Mouse (Mus musculus): ENCODE measurements around the gene Ganab. TPM values are rescaled to one million over a fixed set of nuclear protein-coding genes. Genes with fewer than 3 reads are reported as not detected.

Ganab gene
- polyA plus RNA-seq, 1 experiment from 2014 or later: 74.6 TPM

- no peak for ATAC-seq (replicated peaks; ENCODE audit: low FRiP score, low read depth)
- H3K27ac ChIP-seq: peak overlapping the region; percentile 99
- no peak for TF ChIP-seq CTCF (IDR thresholded peaks at IDR 0.05; ENCODE audit: low read depth)
- DNase-seq (ENCODE audit: low spot score): no peak
- peaks cover 36% of the 10 kb centered on the region for H3K36me3 ChIP-seq (ENCODE audit: insufficient read depth, low read length)
- peak overlapping the region; percentile 96 for H3K4me3 ChIP-seq (replicated peaks; ENCODE audit: low read depth, low read length)
- no peaks in the 10 kb centered on the region for H3K27me3 ChIP-seq (ENCODE audit: insufficient read depth, low read length)
- H3K9ac ChIP-seq (ENCODE audit: low read depth, low read length): peak overlapping the region; percentile 99
- peak overlapping the region; percentile 80 for H3K4me2 ChIP-seq (ENCODE audit: low read length)
- WGBS: 26% methylated on average over 10 of the region's 10 CpGs
- peaks cover 9% of the 10 kb centered on the region; the same call in 1 of the 2 replicates for H3K4me1 ChIP-seq (replicated peaks; ENCODE audit: insufficient read depth, low read length)
- no peaks in the 10 kb centered on the region for H3K9me3 ChIP-seq (replicated peaks; ENCODE audit: low read length)
Observed at GRCm38 (mm10) chr19:8941136-8941514, 43.3 kb downstream of the Ganab start.

DNA sequence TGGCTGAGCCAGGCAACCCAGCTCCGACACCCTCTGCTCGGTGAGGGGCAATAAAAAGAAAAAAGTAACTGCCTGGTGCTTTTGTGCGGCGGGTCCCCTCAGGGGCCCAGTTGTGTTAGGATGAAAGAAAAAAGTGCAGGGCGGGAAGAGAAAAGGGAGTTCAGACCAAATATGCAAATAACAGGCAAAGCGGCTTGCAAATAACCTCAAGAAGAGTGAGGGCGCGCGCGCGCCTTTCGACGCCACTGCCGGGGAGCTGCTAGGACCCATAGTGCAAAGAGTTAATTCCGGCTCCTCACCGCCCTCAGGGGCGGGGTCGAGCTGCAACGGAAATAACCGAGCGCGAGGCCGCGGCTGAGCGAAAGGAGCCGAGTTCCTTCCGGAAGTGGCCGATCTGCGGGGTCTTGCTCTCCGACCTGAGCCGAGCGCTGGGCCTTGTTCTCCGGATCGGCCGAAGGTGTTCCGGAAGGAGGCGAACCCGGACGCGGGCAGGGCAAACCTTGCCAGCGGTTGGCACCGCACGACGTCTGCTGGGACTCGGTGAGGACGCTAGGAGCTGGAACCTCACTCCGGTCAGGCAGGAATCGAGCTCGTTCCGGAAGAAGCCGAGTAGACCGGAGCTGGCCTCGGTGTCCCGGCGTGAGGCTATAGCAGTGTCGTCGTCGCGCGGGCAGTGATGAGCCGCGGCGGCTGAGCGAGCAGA, 43.8 kb downstream of the Ganab start, which contains the start of gene Mta2:
Gene Mta2, plus strand, starts transcription at position 361 of the 703 bp plus-strand sequence.
- TF ChIP-seq CTCF (IDR thresholded peaks at IDR 0.05; ENCODE audit: low read depth): peak; percentile 36
- DNase-seq (ENCODE audit: low spot score) (peak; percentile 99), ATAC-seq (replicated peaks; ENCODE audit: low FRiP score, low read depth) (peak; percentile 94)
- Histone ChIP-seq H3K4me2 (ENCODE audit: low read length) (peak within 1 kb of the TSS; percentile 80), H3K4me1 (replicated peaks; ENCODE audit: insufficient read depth, low read length) (peaks cover 9% of the 10 kb centered on the region; the same call in 1 of the 2 replicates), H3K27ac (peak within 1 kb of the TSS; percentile 99), H3K9me3 (replicated peaks; ENCODE audit: low read length) (no peaks in the 10 kb centered on the region), H3K9ac (ENCODE audit: low read depth, low read length) (peak within 1 kb of the TSS; percentile 99), H3K27me3 (ENCODE audit: insufficient read depth, low read length) (no peaks in the 10 kb centered on the region), H3K4me3 (replicated peaks; ENCODE audit: low read depth, low read length) (peak within 1 kb of the TSS; percentile 96), H3K36me3 (ENCODE audit: insufficient read depth, low read length) (peaks cover 38% of the 10 kb centered on the region)
- WGBS: under 1% methylated on average over 63 of the region's 64 CpGs

GRCm38 (mm10) chr19:8942276-8942964, 44.5 kb downstream of the Ganab start:
- no peak for TF ChIP-seq CTCF (IDR thresholded peaks at IDR 0.05; ENCODE audit: low read depth)
- peak overlapping the region; percentile 99 for H3K9ac ChIP-seq (ENCODE audit: low read depth, low read length)
- DNase-seq (ENCODE audit: low spot score): peak; percentile 71
- H3K27me3 ChIP-seq (ENCODE audit: insufficient read depth, low read length): no peaks in the 10 kb centered on the region
- peaks cover 9% of the 10 kb centered on the region; the same call in 1 of the 2 replicates for H3K4me1 ChIP-seq (replicated peaks; ENCODE audit: insufficient read depth, low read length)
- under 1% methylated on average over 44 of the region's 46 CpGs for WGBS
- H3K9me3 ChIP-seq (replicated peaks; ENCODE audit: low read length): no peaks in the 10 kb centered on the region
- H3K4me3 ChIP-seq (replicated peaks; ENCODE audit: low read depth, low read length): peak overlapping the region; percentile 96
- peak overlapping the region; percentile 80 for H3K4me2 ChIP-seq (ENCODE audit: low read length)
- peak overlapping the region; percentile 99 for H3K27ac ChIP-seq
- H3K36me3 ChIP-seq (ENCODE audit: insufficient read depth, low read length): peaks cover 42% of the 10 kb centered on the region
- ATAC-seq (replicated peaks; ENCODE audit: low FRiP score, low read depth): peak; percentile 50

DNA sequence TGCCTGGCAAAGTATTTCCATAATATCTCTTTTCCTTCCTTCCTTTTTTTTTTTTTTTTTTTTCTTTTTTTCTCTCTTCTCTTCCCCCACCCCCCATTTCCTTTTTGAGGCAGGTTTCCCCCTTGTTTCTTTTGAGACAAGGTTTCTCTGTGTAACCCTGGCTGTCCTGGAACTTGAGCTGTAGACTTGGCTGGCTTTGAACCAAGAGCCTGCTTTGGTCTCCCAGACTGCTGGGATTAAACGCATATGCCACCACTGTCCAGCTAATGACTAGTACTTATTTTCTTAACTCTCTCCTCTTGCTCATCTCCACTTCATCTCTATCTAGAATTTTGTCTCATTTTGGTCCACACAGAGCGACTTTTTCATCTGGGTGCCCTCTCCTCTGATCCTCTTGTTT, 45.2 kb downstream of the Ganab start:
- no peak overlapping the region for H3K27ac ChIP-seq
- peaks cover 44% of the 10 kb centered on the region for H3K36me3 ChIP-seq (ENCODE audit: insufficient read depth, low read length)
- H3K4me2 ChIP-seq (ENCODE audit: low read length): peak overlapping the region; percentile 80
- no peak for TF ChIP-seq CTCF (IDR thresholded peaks at IDR 0.05; ENCODE audit: low read depth)
- peak overlapping the region; percentile 96 for H3K4me3 ChIP-seq (replicated peaks; ENCODE audit: low read depth, low read length)
- DNase-seq (ENCODE audit: low spot score) (no peak), ATAC-seq (replicated peaks; ENCODE audit: low FRiP score, low read depth) (no peak)
- H3K4me1 ChIP-seq (replicated peaks; ENCODE audit: insufficient read depth, low read length): peaks cover 9% of the 10 kb centered on the region; the same call in 1 of the 2 replicates
- no peaks in the 10 kb centered on the region for H3K27me3 ChIP-seq (ENCODE audit: insufficient read depth, low read length)
- H3K9ac ChIP-seq (ENCODE audit: low read depth, low read length): peak overlapping the region; percentile 99
- H3K9me3 ChIP-seq (replicated peaks; ENCODE audit: low read length): no peaks in the 10 kb centered on the region
- 51% methylated on average over 2 of the region's 2 CpGs for WGBS

DNA sequence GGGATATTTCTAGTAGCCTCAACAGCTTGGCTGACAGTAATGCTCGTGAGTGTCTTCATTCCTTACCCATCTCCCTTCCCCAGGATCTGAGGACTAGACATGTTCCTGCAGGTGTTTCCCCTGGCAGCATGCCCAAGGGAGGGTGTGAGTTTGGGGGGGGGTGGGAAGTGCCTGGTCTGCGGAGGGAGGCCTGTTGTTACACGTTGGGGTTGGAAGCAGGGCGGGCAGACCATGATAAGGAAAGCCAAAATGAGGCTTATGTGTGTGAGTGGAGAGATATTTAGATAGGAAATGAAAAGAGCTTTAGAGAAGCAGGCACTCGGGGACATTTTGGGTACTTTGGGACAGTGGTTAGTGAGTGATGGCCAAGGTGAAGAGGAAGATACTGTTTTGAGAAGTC, 46.2 kb downstream of the Ganab start:
- Histone ChIP-seq H3K27ac (no peak overlapping the region), H3K36me3 (ENCODE audit: insufficient read depth, low read length) (peaks cover 45% of the 10 kb centered on the region), H3K27me3 (ENCODE audit: insufficient read depth, low read length) (no peaks in the 10 kb centered on the region), H3K4me1 (replicated peaks; ENCODE audit: insufficient read depth, low read length) (peaks cover 9% of the 10 kb centered on the region; the same call in 1 of the 2 replicates), H3K4me2 (ENCODE audit: low read length) (peak overlapping the region; percentile 80), H3K9me3 (replicated peaks; ENCODE audit: low read length) (no peaks in the 10 kb centered on the region), H3K9ac (ENCODE audit: low read depth, low read length) (peak overlapping the region; percentile 40; the same call in 1 of the 2 replicates), H3K4me3 (replicated peaks; ENCODE audit: low read depth, low read length) (0 out of 2 replicates have a peak overlapping the region, but pooled peaks have one; percentile 7)
- TF ChIP-seq CTCF (IDR thresholded peaks at IDR 0.05; ENCODE audit: low read depth): no peak
- peak; percentile 22 for DNase-seq (ENCODE audit: low spot score)
- WGBS: 51% methylated on average over 5 of the region's 5 CpGs
- no peak for ATAC-seq (replicated peaks; ENCODE audit: low FRiP score, low read depth)

- Histone ChIP-seq H3K4me2 (ENCODE audit: low read length) (peak overlapping the region; percentile 80), H3K27ac (0 out of 2 replicates have a peak overlapping the region, but pooled peaks have one; percentile 44)
Observed at GRCm38 (mm10) chr19:8944750-8945149, 46.9 kb downstream of the Ganab start.

More at GRCm38 (mm10) chr19:8944750-8945149, 46.9 kb downstream of the Ganab start:
- Histone ChIP-seq H3K9ac (ENCODE audit: low read depth, low read length) (peak overlapping the region; percentile 40; the same call in 1 of the 2 replicates), H3K36me3 (ENCODE audit: insufficient read depth, low read length) (peaks cover 50% of the 10 kb centered on the region), H3K4me3 (replicated peaks; ENCODE audit: low read depth, low read length) (peak overlapping the region; percentile 18), H3K4me1 (replicated peaks; ENCODE audit: insufficient read depth, low read length) (peaks cover 9% of the 10 kb centered on the region; the same call in 1 of the 2 replicates), H3K27me3 (ENCODE audit: insufficient read depth, low read length) (no peaks in the 10 kb centered on the region), H3K9me3 (replicated peaks; ENCODE audit: low read length) (no peaks in the 10 kb centered on the region)
- DNase-seq (ENCODE audit: low spot score) (peak; percentile 91), ATAC-seq (replicated peaks; ENCODE audit: low FRiP score, low read depth) (no peak)
- no peak for TF ChIP-seq CTCF (IDR thresholded peaks at IDR 0.05; ENCODE audit: low read depth)
- 11% methylated on average over 5 of the region's 5 CpGs for WGBS

Measured in kidney, postnatal 0 days (tissue).